Mouse (Mus musculus): ENCODE measurements around the gene Cmas. TPM values are rescaled to one million over a fixed set of nuclear protein-coding genes. Genes with fewer than 3 reads are reported as not detected.
A peak's percentile ranks its signal among the peaks of the same experiment; 100 is the strongest.

Gene Cmas
- polyA plus RNA-seq, 1 experiment from 2014 or later: 72.8 TPM

DNA sequence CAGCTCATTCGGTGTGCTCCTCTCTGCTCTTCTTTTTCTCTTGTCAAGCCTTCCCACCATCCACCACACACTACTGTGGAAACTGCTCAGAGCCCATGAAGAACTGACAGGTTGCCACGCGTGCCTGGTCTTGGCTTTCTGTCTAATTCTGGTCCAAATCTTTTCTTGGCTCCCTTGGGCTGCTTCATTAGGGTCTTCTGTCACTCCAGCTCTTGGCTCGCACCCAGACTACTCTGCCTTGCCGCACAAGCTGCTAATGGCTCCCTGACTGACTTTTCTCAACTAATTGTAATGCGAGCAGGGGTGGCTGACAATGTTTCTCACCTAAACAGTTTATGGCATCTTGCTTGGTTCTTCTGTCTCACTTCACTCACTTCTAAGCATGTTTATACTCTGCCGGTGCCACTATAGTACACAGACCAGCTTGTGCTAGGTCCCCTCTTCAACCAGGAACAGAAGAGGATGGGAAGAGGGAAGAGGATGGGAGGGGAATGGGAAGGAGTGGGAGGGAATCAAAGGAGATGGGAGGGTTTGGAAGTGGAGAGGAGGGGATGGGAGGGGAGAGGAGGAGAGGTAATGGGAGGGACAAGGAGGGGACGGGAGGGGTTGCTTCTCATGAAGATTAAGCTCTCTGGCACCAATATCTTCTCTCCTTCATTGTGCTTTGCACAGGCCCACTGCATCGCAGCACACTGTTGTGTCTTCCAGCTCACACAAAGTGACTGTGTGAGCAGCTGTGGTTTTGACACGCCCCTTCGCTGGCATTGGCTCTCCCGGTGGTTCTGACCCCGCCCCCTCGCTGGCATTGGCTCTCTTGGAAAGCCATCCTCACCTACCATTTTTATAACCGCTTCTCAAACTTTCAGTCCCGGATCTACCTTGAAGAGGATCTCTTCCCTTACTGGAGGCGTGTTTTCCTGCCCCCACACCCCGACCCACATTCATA, 31.8 kb downstream of the Cmas start:
- WGBS: 48% methylated on average over 18 of the region's 18 CpGs
- H3K4me1 ChIP-seq (ENCODE audit: insufficient read depth, low read length): 0 out of 2 replicates have a peak, but pooled peaks cover 4% of the 10 kb centered on the region
- peak overlapping the region; percentile 27 for H3K4me2 ChIP-seq (replicated peaks; ENCODE audit: low read depth, low read length)
- no peaks in the 10 kb centered on the region for H3K9me3 ChIP-seq (ENCODE audit: low read length)
- H3K36me3 ChIP-seq (ENCODE audit: insufficient read depth, low read length): no peaks in the 10 kb centered on the region
- H3K27me3 ChIP-seq (ENCODE audit: insufficient read depth, low read length): no peaks in the 10 kb centered on the region
- no peak overlapping the region for H3K9ac ChIP-seq (replicated peaks; ENCODE audit: low read length)
- no peak overlapping the region for H3K4me3 ChIP-seq (ENCODE audit: low read length)
- peak; percentile 46; the same call in 1 of the 2 replicates for ATAC-seq (ENCODE audit: low FRiP score, low TSS enrichment)
- no peak overlapping the region for H3K27ac ChIP-seq (ENCODE audit: low read length)

DNA sequence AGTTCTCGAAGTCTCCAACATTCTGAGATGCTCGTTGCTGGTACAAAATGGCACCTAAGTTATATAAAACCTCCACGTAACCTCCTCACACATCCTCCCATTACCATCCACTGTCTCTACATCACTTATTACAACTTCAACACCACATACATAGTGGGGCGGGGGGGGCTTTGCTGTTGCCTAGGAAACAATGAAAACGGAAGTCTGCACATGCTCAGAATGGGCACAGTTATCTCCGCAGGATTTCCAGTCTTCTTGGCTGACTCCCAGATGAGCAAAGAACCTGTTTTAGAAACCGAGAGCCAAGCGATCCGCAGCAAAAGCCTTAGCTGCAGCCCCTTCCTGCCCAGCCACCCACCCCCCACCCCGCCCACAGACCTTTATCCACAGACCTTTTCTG, 33.2 kb downstream of the Cmas start:
- WGBS: 87% methylated on average over 10 of the region's 10 CpGs
- H3K4me2 ChIP-seq (replicated peaks; ENCODE audit: low read depth, low read length): no peak overlapping the region

DNA sequence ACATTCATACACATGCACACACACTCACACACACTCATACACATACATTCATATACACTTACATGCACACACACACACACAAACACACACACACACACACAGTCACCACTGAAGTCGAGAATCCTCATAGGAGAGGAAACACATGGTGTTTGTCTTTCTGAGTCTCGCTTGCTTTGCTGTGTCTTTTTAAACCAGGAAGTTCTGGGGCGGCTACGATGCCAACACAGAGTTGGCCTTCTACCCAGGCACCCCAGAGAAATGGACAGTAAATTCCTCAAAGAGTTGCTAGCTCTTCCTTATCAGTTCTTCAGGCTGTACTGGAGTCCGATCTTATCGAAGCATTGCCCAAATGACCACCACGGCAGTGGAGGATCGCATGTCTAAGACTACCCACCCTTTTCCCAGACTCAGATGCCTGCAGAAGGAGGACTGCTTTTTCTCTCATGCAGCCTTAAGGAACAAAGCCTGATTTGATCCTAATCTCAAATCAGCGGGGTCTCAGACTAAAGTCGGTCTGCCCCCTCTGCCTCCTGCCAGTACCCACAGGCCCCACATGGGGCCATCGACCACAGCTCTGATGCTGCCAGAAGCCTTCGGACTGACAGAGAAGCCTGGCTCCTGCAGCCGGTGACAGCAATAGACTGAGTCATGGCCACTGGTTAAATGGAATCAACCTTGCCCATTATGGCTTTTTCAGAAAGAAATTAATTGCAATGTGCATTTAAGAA, 35.9 kb downstream of the Cmas start:
- Histone ChIP-seq H3K9ac (replicated peaks; ENCODE audit: low read length) (no peak overlapping the region), H3K36me3 (ENCODE audit: insufficient read depth, low read length) (no peaks in the 10 kb centered on the region), H3K27ac (ENCODE audit: low read length) (no peak overlapping the region), H3K4me3 (ENCODE audit: low read length) (no peak overlapping the region), H3K4me1 (ENCODE audit: insufficient read depth, low read length) (0 out of 2 replicates have a peak, but pooled peaks cover 4% of the 10 kb centered on the region), H3K9me3 (ENCODE audit: low read length) (no peaks in the 10 kb centered on the region), H3K4me2 (replicated peaks; ENCODE audit: low read depth, low read length) (no peak overlapping the region), H3K27me3 (ENCODE audit: insufficient read depth, low read length) (no peaks in the 10 kb centered on the region)
- ATAC-seq (ENCODE audit: low FRiP score, low TSS enrichment): no peak
- 56% methylated on average over 13 of the region's 13 CpGs for WGBS

More for the DNA sequence above, 33.2 kb downstream of the Cmas start:
- H3K9ac ChIP-seq (replicated peaks; ENCODE audit: low read length): no peak overlapping the region
- H3K4me1 ChIP-seq (ENCODE audit: insufficient read depth, low read length): 0 out of 2 replicates have a peak, but pooled peaks cover 4% of the 10 kb centered on the region
- no peaks in the 10 kb centered on the region for H3K9me3 ChIP-seq (ENCODE audit: low read length)
- H3K36me3 ChIP-seq (ENCODE audit: insufficient read depth, low read length): no peaks in the 10 kb centered on the region
- H3K27ac ChIP-seq (ENCODE audit: low read length): no peak overlapping the region
- ATAC-seq (ENCODE audit: low FRiP score, low TSS enrichment): no peak
- no peaks in the 10 kb centered on the region for H3K27me3 ChIP-seq (ENCODE audit: insufficient read depth, low read length)
- no peak overlapping the region for H3K4me3 ChIP-seq (ENCODE audit: low read length)

DNA sequence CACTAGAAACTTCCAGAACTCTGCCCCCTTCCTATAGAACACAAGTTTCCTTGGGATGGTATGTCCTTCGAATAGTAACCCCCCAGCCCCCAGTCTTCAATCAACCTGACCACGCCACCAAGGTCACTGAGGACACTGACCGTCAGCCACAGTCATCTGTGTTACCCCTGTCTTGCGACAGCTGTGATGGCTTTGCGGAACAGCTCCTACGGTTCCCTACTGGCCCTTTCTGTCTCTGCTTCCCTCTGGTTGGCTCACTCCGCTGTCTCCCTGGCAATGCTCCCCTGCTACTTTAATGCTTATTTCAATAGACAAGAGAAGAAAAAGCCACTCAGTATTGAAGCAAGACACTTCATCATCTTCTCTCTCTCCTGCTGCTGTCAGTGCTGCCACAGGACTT, 37.0 kb downstream of the Cmas start:
- Histone ChIP-seq H3K9me3 (ENCODE audit: low read length) (no peaks in the 10 kb centered on the region), H3K9ac (replicated peaks; ENCODE audit: low read length) (no peak overlapping the region), H3K36me3 (ENCODE audit: insufficient read depth, low read length) (no peaks in the 10 kb centered on the region), H3K27ac (ENCODE audit: low read length) (no peak overlapping the region), H3K4me1 (ENCODE audit: insufficient read depth, low read length) (0 out of 2 replicates have a peak, but pooled peaks cover 4% of the 10 kb centered on the region), H3K4me2 (replicated peaks; ENCODE audit: low read depth, low read length) (no peak overlapping the region), H3K27me3 (ENCODE audit: insufficient read depth, low read length) (no peaks in the 10 kb centered on the region), H3K4me3 (ENCODE audit: low read length) (no peak overlapping the region)
- 35% methylated on average over 7 of the region's 7 CpGs for WGBS
- ATAC-seq (ENCODE audit: low FRiP score, low TSS enrichment): no peak; the same call in 1 of the 2 replicates

DNA sequence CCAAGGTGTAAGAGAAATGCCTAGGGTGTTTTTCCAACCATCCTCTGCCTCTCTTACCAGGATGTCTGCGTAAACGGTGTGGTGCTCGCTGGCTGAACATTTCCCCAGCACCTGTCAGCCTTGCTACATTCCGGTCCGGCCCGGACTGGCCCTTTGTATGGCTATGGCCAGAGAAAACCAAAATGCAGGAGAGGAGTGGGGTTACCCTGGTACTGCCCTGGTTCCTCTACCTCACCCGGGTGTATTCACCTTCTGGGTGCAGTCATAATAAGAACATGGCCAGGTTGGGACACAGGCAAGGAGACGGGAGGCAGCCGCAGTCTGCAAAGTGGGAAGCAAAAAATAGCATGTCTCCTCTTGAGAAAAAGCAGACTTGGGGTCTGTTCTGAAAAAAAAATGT, 38.6 kb downstream of the Cmas start:
- ATAC-seq (ENCODE audit: low FRiP score, low TSS enrichment): no peak
- Histone ChIP-seq H3K4me2 (replicated peaks; ENCODE audit: low read depth, low read length) (no peak overlapping the region), H3K9ac (replicated peaks; ENCODE audit: low read length) (no peak overlapping the region), H3K4me3 (ENCODE audit: low read length) (no peak overlapping the region), H3K36me3 (ENCODE audit: insufficient read depth, low read length) (no peaks in the 10 kb centered on the region), H3K27me3 (ENCODE audit: insufficient read depth, low read length) (no peaks in the 10 kb centered on the region), H3K9me3 (ENCODE audit: low read length) (no peaks in the 10 kb centered on the region), H3K4me1 (ENCODE audit: insufficient read depth, low read length) (no peaks in the 10 kb centered on the region), H3K27ac (ENCODE audit: low read length) (no peak overlapping the region)
- 91% methylated on average over 9 of the region's 9 CpGs for WGBS

DNA sequence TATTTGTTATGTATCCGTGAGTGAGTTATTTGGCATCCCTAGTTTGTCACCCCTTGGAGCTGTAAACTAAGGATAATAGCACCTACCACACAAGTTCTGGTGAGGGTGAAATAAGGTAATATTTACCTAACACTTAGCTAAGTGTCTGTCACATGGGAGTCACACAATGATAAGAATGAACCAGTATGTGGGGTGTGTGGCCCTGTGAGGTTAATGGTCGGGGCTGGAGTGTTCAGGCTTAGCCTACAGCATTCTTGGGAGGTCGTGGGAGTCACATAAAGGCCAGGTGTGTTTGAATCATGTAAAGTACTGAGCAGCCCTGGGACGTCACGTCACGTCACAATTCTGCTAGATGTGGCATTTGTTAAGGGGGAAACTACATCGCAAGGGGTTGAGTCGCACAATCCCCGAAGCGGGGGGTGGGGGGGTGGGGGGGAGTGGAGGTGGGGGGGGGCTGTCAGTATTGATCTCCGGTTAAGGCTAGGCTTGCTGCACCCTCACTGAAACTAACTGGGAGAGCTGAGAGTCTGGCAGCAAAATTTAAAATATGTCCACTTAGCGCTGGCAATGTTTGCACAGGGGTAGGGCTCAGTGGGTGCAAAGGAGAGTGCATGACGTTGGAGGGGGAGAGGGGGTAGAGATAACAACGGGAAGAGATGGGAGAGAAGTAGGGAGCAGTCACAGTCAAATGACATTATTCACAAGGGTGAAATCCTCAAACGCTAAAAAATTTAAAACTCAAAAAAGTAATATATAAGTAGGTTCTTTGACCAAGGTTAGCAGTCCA, 39.4 kb downstream of the Cmas start:
- H3K4me3 ChIP-seq (ENCODE audit: low read length): no peak overlapping the region
- H3K9me3 ChIP-seq (ENCODE audit: low read length): no peaks in the 10 kb centered on the region
- ATAC-seq (ENCODE audit: low FRiP score, low TSS enrichment): no peak
- no peaks in the 10 kb centered on the region for H3K27me3 ChIP-seq (ENCODE audit: insufficient read depth, low read length)
- no peak overlapping the region for H3K4me2 ChIP-seq (replicated peaks; ENCODE audit: low read depth, low read length)
- H3K4me1 ChIP-seq (ENCODE audit: insufficient read depth, low read length): no peaks in the 10 kb centered on the region
- H3K27ac ChIP-seq (ENCODE audit: low read length): no peak overlapping the region
- 74% methylated on average over 15 of the region's 15 CpGs for WGBS
- H3K9ac ChIP-seq (replicated peaks; ENCODE audit: low read length): no peak overlapping the region
- no peaks in the 10 kb centered on the region for H3K36me3 ChIP-seq (ENCODE audit: insufficient read depth, low read length)

DNA sequence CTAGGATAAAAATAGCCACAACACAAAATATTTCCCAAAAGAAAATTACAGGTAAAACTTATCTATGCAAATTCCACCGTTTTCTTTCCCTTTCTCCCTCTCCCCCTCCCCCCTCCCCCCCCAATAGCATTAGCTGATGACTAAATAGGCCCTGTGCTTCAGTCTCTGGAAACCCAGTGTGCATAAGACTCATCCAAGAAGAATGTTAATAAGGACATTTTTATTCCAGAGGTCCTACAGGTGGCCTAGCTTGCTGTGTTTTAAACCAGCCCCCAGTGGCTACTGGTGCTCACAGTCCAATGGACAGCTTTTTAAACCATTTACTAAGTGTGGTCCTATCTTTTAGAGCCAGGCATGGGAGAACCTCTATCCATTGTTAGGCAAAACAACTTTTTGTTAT, 41.5 kb downstream of the Cmas start:
- H3K9ac ChIP-seq (replicated peaks; ENCODE audit: low read length): no peak overlapping the region
- ATAC-seq (ENCODE audit: low FRiP score, low TSS enrichment): no peak
- 69% methylated on average over 1 of the region's 1 CpGs for WGBS

DNA sequence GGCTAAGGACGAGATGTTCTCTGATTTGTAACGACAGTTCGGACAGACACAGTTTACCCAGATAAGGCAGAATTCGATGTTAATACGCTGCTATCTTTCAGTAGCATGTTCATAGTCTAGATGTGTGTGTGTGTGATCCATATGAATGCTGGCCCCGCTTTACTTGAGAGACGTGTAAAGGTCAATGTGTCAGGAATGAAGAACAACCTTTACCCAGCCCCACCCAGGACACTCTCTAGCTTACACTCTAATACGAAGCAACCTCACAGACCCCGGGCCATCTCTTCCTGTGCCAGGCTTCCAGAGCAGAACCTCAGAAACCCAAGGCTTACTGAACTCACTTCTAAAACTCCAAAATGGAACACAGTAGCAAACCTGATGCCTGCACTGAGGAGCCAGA, 42.4 kb downstream of the Cmas start:
- no peak overlapping the region for H3K4me3 ChIP-seq (ENCODE audit: low read length)
- no peak overlapping the region for H3K9ac ChIP-seq (replicated peaks; ENCODE audit: low read length)
- no peaks in the 10 kb centered on the region for H3K9me3 ChIP-seq (ENCODE audit: low read length)
- WGBS: 86% methylated on average over 9 of the region's 9 CpGs
- no peak for ATAC-seq (ENCODE audit: low FRiP score, low TSS enrichment)
- no peaks in the 10 kb centered on the region for H3K27me3 ChIP-seq (ENCODE audit: insufficient read depth, low read length)
- peaks cover 10% of the 10 kb centered on the region for H3K4me1 ChIP-seq (ENCODE audit: insufficient read depth, low read length)
- no peak overlapping the region for H3K4me2 ChIP-seq (replicated peaks; ENCODE audit: low read depth, low read length)
- no peak overlapping the region for H3K27ac ChIP-seq (ENCODE audit: low read length)
- no peaks in the 10 kb centered on the region for H3K36me3 ChIP-seq (ENCODE audit: insufficient read depth, low read length)

More for the DNA sequence above, 41.5 kb downstream of the Cmas start:
- Histone ChIP-seq H3K36me3 (ENCODE audit: insufficient read depth, low read length) (no peaks in the 10 kb centered on the region), H3K27me3 (ENCODE audit: insufficient read depth, low read length) (no peaks in the 10 kb centered on the region), H3K27ac (ENCODE audit: low read length) (no peak overlapping the region), H3K4me1 (ENCODE audit: insufficient read depth, low read length) (peaks cover 10% of the 10 kb centered on the region), H3K4me3 (ENCODE audit: low read length) (no peak overlapping the region), H3K9me3 (ENCODE audit: low read length) (no peaks in the 10 kb centered on the region), H3K4me2 (replicated peaks; ENCODE audit: low read depth, low read length) (no peak overlapping the region)

DNA sequence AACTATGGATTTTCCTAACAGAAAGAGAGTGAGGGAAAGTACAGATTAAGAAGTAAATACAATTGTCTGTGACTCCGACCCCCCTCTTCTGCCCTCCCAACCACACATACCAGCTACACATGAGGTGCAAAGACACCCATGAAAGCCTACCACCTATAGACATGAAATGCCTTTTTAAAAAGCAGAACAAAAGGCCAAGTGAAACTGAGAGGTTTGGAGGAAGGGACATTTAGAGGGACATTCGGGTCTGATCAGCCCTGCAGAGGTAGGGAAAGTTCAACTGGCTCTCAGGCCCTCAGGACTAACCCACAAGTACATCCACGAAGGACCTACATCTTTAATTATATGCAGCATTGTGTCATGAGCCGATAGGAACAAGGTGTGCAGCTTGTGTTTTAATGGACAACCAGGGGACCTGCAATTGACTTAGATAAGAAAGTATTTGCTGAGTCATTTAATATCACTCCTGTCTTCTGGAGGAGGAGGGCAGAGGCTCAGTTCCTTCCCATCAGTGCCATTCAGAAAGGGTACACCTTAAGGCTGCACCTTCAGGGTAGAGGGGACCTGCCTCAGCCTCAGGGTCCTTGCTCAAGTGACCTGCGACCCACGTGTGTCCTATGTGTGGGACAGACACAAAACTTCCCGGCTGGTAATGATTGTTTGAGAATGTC, 43.4 kb downstream of the Cmas start:
- peaks cover 10% of the 10 kb centered on the region for H3K4me1 ChIP-seq (ENCODE audit: insufficient read depth, low read length)
- no peak overlapping the region for H3K4me3 ChIP-seq (ENCODE audit: low read length)
- no peaks in the 10 kb centered on the region for H3K27me3 ChIP-seq (ENCODE audit: insufficient read depth, low read length)
- WGBS: 74% methylated on average over 7 of the region's 7 CpGs
- no peak for ATAC-seq (ENCODE audit: low FRiP score, low TSS enrichment)
- H3K4me2 ChIP-seq (replicated peaks; ENCODE audit: low read depth, low read length): no peak overlapping the region
- H3K27ac ChIP-seq (ENCODE audit: low read length): no peak overlapping the region
- H3K9me3 ChIP-seq (ENCODE audit: low read length): no peaks in the 10 kb centered on the region
- H3K9ac ChIP-seq (replicated peaks; ENCODE audit: low read length): no peak overlapping the region
- H3K36me3 ChIP-seq (ENCODE audit: insufficient read depth, low read length): no peaks in the 10 kb centered on the region

Data from kidney, embryonic 16.5 days (tissue).